Mouse (Mus musculus) neural tube, embryonic 12.5 days (tissue): Measurements from ENCODE around the gene Prm1. TPM values are rescaled to one million over a fixed set of nuclear protein-coding genes. Genes with fewer than 3 reads are reported as not detected.
"Not testable (repeated sequence)": the region's sequence is repeated elsewhere in the genome, so short reads cannot be mapped to it uniquely, and the experiment has no call there.

ENCODE experiments used
- ATAC-seq: fragments of 200-750 bp; cut with Nextera tagmentation; 2 replicates; pipeline ENCODE4 v1.8.0; 2017; ENCODE audit warnings: low read depth, mild to moderate bottlenecking, moderate TSS enrichment, moderate library complexity; ENCODE audit not compliant: low FRiP score
- H3K27ac ChIP-seq: fragments of 300-500 bp; sonication (generic); 2 replicates; pipeline ENCODE4 v1.5.1; 2016
- H3K27me3 ChIP-seq: fragments of 300-500 bp; sonication (generic); replicated peaks from 2 replicates; pipeline ENCODE4 v1.6.1; 2016; ENCODE audit warnings: mild to moderate bottlenecking
- H3K36me3 ChIP-seq: fragments of 300-500 bp; sonication (generic); 2 replicates; pipeline ENCODE4 v1.6.1; 2016; ENCODE audit warnings: mild to moderate bottlenecking
- H3K4me1 ChIP-seq: fragments of 300-500 bp; sonication (generic); 2 replicates; pipeline ENCODE4 v1.6.1; 2016
- H3K4me2 ChIP-seq: fragments of 300-500 bp; sonication (generic); replicated peaks from 2 replicates; pipeline ENCODE4 v1.6.1; 2016; ENCODE audit warnings: mild to moderate bottlenecking
- H3K4me3 ChIP-seq: fragments of 300-500 bp; sonication (generic); 2 replicates; pipeline ENCODE4 v1.5.1; 2016
- H3K9ac ChIP-seq: fragments of 300-500 bp; sonication (generic); 2 replicates; pipeline ENCODE4 v1.6.1; 2016; ENCODE audit warnings: mild to moderate bottlenecking
- H3K9me3 ChIP-seq: fragments of 300-500 bp; sonication (generic); 2 replicates; pipeline ENCODE4 v1.6.1; 2016; ENCODE audit warnings: mild to moderate bottlenecking
- WGBS: fragments of 180-500 bp; shearing (Covaris S2); methylation state at CpG from one replicate; pipeline ENCODE4 v1.1.7; 2016; 5-methylcytosine and 5-hydroxymethylcytosine counted together
- polyA plus RNA-seq: library from polyadenylated mRNA; unstranded; fragments of >200 nt; fragmentation: Nextera tagmentation; extraction: Ambion mirVana; gene quantifications from 2 replicates; pipeline ENCODE4 v1.2.1, GENCODE M21; 2016

Gene Prm1
- polyA plus RNA-seq, 1 experiment from 2014 or later = not detected

DNA sequence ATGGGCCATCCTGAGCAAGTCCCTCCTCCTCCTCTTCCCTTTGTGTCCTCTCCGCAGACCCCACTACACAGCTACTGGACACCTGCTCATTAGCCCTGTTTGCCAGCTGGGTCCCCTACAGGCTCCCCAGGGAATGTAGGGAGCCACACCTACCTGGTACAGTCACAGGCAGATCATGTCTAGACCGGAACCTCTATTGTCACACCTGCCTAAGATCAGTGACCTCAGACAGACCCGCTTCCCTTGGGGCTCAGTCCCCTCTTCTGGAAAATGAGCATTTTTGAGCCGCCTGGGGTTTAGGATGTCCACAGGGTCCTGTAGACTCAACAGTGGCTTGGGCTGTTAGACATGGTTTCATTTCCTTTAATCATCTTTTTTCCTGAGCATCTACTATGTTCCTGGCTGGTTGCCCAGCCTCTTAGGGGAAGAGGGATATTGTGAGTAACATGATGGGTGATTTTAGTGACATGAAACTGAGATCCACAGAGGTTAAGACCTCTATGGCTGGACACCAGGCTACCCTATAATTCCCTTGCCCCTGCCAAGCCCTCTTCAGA lies 13.0 kb upstream of the Prm1 start:
- ATAC-seq = no peak
- H3K9ac ChIP-seq = no peak overlapping the region
- no peak overlapping the region for H3K4me2 ChIP-seq
- H3K4me3 ChIP-seq = no peak overlapping the region
- H3K4me1 ChIP-seq = no peaks in the 10 kb centered on the region
- H3K27ac ChIP-seq = no peak overlapping the region
- no peaks in the 10 kb centered on the region for H3K9me3 ChIP-seq
- WGBS = 88% methylated on average over 4 of the region's 4 CpGs
- H3K36me3 ChIP-seq = no peaks in the 10 kb centered on the region
- no peaks in the 10 kb centered on the region for H3K27me3 ChIP-seq

DNA sequence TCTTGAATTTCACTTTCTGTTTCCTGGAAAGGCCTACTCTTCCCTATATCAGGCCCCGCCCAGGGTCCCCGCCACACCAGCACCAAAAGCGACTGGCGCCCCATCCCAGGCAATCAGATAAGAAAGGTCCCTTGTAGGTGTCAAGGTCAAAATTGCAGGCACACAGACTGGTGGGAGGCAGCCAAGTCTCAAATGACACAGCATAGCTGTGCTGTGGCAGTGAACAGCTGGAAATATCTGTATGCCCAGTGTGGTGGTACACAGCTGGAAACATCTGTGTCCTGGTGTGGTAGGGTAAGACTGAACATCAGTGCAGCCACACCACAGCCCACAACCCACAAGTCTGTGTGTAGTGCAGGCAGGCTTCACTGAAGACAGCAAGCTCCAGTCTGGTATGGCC lies 9.2 kb upstream of the Prm1 start:
- no peaks in the 10 kb centered on the region for H3K27me3 ChIP-seq
- H3K27ac ChIP-seq = no peak overlapping the region
- no peaks in the 10 kb centered on the region for H3K36me3 ChIP-seq
- no peaks in the 10 kb centered on the region for H3K9me3 ChIP-seq
- WGBS = 94% methylated on average over 4 of the region's 4 CpGs
- no peaks in the 10 kb centered on the region for H3K4me1 ChIP-seq
- H3K9ac ChIP-seq = no peak overlapping the region
- H3K4me3 ChIP-seq = no peak overlapping the region
- ATAC-seq = no peak
- H3K4me2 ChIP-seq = no peak overlapping the region

GRCm38 (mm10) chr16:10813726-10814125 lies 8.1 kb upstream of the Prm1 start:
- Histone ChIP-seq H3K9me3 (no peaks in the 10 kb centered on the region), H3K4me2 (no peak overlapping the region), H3K4me3 (no peak overlapping the region), H3K36me3 (no peaks in the 10 kb centered on the region), H3K27me3 (no peaks in the 10 kb centered on the region), H3K4me1 (no peaks in the 10 kb centered on the region), H3K27ac (no peak overlapping the region), H3K9ac (no peak overlapping the region)
- WGBS = 82% methylated on average over 4 of the region's 4 CpGs
- ATAC-seq = no peak

DNA sequence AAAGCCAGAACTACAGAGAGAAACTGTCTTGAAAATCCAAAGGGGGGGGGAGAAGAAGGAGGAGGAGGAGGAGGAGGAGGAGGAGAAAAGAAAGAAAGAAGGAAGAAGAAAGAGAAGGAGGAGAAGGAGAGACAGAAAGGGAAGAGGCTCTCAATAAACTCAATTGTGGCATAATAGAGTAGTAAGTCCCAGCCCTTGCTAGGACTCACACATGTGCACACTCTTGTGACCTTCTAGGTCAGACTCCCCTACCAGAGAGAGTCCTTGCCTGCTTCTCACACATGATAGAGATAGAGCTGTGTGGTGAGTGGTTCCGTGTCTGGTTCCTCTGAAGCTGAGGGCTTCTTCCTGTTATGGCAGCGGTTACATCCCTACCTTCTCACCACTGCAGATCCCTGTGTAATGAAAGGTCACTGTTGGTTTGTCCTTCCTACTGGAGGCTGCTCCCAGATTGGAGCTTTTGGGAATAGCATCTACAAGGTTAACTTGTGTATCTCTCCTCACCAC lies 7.3 kb upstream of the Prm1 start, which contains the start of gene Gm11172:
Gm11172 (plus strand) TSS at position 51 of the 507 bp plus-strand sequence.
- no peak for ATAC-seq
- Histone ChIP-seq H3K36me3 (no peaks in the 10 kb centered on the region), H3K4me3 (no peak within 1 kb of the TSS), H3K4me2 (no peak within 1 kb of the TSS), H3K27me3 (no peaks in the 10 kb centered on the region), H3K9me3 (no peaks in the 10 kb centered on the region), H3K9ac (no peak within 1 kb of the TSS), H3K27ac (no peak within 1 kb of the TSS), H3K4me1 (no peaks in the 10 kb centered on the region)
- WGBS = 92% methylated on average over 2 of the region's 2 CpGs

DNA sequence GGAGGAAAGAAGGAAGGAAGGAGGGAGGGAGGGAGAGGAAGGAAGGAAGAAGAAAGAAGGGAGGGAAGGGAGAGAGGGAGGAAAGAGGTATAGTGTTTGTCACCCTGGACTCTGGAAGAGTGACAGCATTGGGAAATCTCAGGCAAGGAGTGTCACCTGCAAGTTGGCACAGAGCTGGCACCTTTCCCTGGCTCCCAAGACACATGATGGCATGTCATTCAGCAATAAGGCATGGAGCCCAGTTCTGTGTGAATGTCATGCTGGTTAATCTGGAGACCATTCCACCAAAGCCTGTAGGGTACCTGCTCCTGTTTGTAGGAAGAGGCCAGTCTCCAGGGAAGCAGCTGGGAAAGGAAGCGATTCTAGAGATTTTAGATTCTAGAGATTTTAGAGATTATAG lies 4.7 kb upstream of the Prm1 start:
- Histone ChIP-seq H3K4me3 (no peak overlapping the region), H3K27me3 (no peaks in the 10 kb centered on the region), H3K27ac (no peak overlapping the region), H3K9ac (no peak overlapping the region), H3K36me3 (no peaks in the 10 kb centered on the region), H3K4me2 (no peak overlapping the region), H3K9me3 (no peaks in the 10 kb centered on the region), H3K4me1 (no peaks in the 10 kb centered on the region)
- 97% methylated on average over 1 of the region's 1 CpGs for WGBS
- ATAC-seq = no peak

- not testable (repeated sequence) for H3K36me3 ChIP-seq, H3K4me3 ChIP-seq, H3K27ac ChIP-seq, H3K4me1 ChIP-seq, ATAC-seq, H3K9me3 ChIP-seq, H3K9ac ChIP-seq, H3K27me3 ChIP-seq, H3K4me2 ChIP-seq
- WGBS = 79% methylated on average over 3 of the region's 3 CpGs
Measured at GRCm38 (mm10) chr16:10802420-10802819, 3.2 kb downstream of the Prm1 start.

DNA sequence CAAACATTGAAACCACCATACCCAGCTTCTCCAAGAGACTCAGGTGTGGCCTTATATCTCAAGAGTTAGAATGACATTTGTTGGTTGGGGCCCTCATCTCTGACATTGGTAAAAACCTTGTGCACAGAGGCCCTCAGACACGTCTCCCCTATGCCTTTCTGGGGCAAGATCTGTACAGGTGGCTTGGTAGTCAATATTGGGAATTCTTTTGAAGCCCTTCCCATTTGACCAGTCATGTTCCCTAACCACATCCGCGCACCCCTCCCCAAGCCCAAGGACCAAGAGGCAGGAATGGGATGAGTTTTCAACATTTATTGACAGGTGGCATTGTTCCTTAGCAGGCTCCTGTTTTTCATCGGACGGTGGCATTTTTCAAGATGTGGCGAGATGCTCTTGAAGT lies 9.6 kb downstream of the Prm1 start, which contains the start of gene Prm2:
Prm2 (minus strand) TSS at position 101 of the 400 bp plus-strand sequence.
- no peaks in the 10 kb centered on the region for H3K36me3 ChIP-seq
- no peak within 1 kb of the TSS for H3K27ac ChIP-seq
- no peaks in the 10 kb centered on the region for H3K4me1 ChIP-seq
- H3K9ac ChIP-seq = no peak within 1 kb of the TSS
- no peaks in the 10 kb centered on the region for H3K9me3 ChIP-seq
- no peak within 1 kb of the TSS for H3K4me3 ChIP-seq
- H3K4me2 ChIP-seq = no peak within 1 kb of the TSS
- WGBS = 78% methylated on average over 6 of the region's 6 CpGs
- H3K27me3 ChIP-seq = 0 out of 2 replicates have a peak, but pooled peaks cover 5% of the 10 kb centered on the region
- ATAC-seq = no peak

DNA sequence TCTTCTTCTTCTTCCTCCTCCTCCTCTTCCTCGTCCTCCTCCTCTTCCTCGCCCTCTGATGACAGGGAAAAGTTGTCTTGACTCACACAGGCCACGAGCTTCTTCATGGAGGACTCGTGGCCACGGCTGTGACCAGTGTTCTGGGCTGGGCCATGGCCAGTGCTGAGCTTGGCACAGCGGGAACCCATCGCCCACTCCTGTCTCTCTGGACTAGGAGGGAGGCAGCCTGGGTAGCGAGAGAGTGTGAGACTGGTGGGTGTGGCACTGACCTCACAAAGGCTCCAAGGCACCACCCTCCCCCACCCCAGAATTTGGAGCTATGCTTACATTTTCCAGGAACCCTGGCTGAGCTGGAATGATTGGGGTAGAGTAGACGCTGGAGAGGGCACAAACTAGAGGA lies 14.9 kb downstream of the Prm1 start, which contains the start of gene Prm3:
Prm3 (minus strand) TSS at position 213 of the 400 bp plus-strand sequence.
- WGBS = 86% methylated on average over 9 of the region's 9 CpGs
- no peaks in the 10 kb centered on the region for H3K36me3 ChIP-seq
- peaks cover 8% of the 10 kb centered on the region for H3K4me1 ChIP-seq
- H3K9me3 ChIP-seq = no peaks in the 10 kb centered on the region
- no peak for ATAC-seq
- no peak within 1 kb of the TSS for H3K4me3 ChIP-seq
- no peak within 1 kb of the TSS for H3K4me2 ChIP-seq
- H3K9ac ChIP-seq = no peak within 1 kb of the TSS
- H3K27ac ChIP-seq = no peak within 1 kb of the TSS
- H3K27me3 ChIP-seq = 0 out of 2 replicates have a peak, but pooled peaks cover 4% of the 10 kb centered on the region

GRCm38 (mm10) chr16:10788866-10789265 lies 16.8 kb downstream of the Prm1 start:
- no peak overlapping the region for H3K4me3 ChIP-seq
- 48% methylated on average over 4 of the region's 4 CpGs for WGBS
- no peak overlapping the region for H3K4me2 ChIP-seq
- no peak overlapping the region for H3K27ac ChIP-seq
- no peaks in the 10 kb centered on the region for H3K9me3 ChIP-seq
- peaks cover 15% of the 10 kb centered on the region for H3K4me1 ChIP-seq
- ATAC-seq = no peak
- H3K36me3 ChIP-seq = no peaks in the 10 kb centered on the region
- peaks cover 15% of the 10 kb centered on the region; the same call in 1 of the 2 replicates for H3K27me3 ChIP-seq
- H3K9ac ChIP-seq = no peak overlapping the region

DNA sequence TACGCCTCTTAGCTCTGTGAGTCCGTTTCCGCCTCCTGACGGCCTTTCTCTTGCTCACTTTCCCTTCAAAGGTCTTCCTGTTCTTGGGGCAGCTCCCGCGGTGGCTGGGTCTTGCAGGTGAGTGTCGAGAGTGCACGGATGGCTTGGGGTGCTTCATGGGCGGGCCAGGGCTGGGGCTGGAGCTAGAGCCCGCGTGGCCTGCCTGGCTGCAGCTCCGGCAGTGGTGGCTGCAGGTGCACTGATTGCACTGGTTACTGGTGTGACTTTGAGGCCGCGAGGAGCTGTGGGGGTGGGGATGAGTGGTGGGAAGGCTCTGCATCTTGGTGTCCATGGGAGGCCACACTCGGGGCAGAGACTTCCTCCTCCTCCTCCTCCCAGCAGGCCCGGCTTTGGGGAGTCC lies 17.4 kb downstream of the Prm1 start, which contains the start of gene Tnp2:
Tnp2 (minus strand) TSS at position 390 of the 400 bp plus-strand sequence.
- Histone ChIP-seq H3K36me3 (no peaks in the 10 kb centered on the region), H3K4me2 (no peak within 1 kb of the TSS), H3K27ac (no peak within 1 kb of the TSS), H3K27me3 (peaks cover 20% of the 10 kb centered on the region; the same call in 1 of the 2 replicates), H3K9ac (no peak within 1 kb of the TSS), H3K4me1 (peaks cover 17% of the 10 kb centered on the region), H3K4me3 (no peak within 1 kb of the TSS), H3K9me3 (no peaks in the 10 kb centered on the region)
- 53% methylated on average over 16 of the region's 16 CpGs for WGBS
- ATAC-seq = no peak

- Histone ChIP-seq H3K27ac (no peak overlapping the region), H3K9ac (no peak overlapping the region), H3K9me3 (no peaks in the 10 kb centered on the region), H3K4me1 (peaks cover 22% of the 10 kb centered on the region), H3K36me3 (no peaks in the 10 kb centered on the region), H3K4me3 (no peak overlapping the region), H3K4me2 (no peak overlapping the region), H3K27me3 (peaks cover 26% of the 10 kb centered on the region; the same call in 1 of the 2 replicates)
- ATAC-seq = no peak
- 87% methylated on average over 7 of the region's 7 CpGs for WGBS
Measured at GRCm38 (mm10) chr16:10787548-10788058, 18.0 kb downstream of the Prm1 start.

GRCm38 (mm10) chr16:10786782-10787547 lies 18.7 kb downstream of the Prm1 start:
- Histone ChIP-seq H3K4me2 (peak overlapping the region; percentile 99; the same call in 1 of the 2 replicates), H3K4me1 (peaks cover 26% of the 10 kb centered on the region), H3K9me3 (no peaks in the 10 kb centered on the region), H3K27ac (no peak overlapping the region), H3K9ac (no peak overlapping the region), H3K27me3 (peaks cover 30% of the 10 kb centered on the region; the same call in 1 of the 2 replicates), H3K36me3 (no peaks in the 10 kb centered on the region), H3K4me3 (no peak overlapping the region)
- ATAC-seq = no peak
- 63% methylated on average over 4 of the region's 4 CpGs for WGBS
